Mouse (Mus musculus): ENCODE results near the gene Cd47.
A peak's percentile ranks its signal among the peaks of the same experiment; 100 is the strongest.

Cd47 gene

GRCm38 (mm10) chr16:49832339-49832738 is 32.0 kb downstream of the Cd47 start:
- no peak for DNase-seq (ENCODE audit: low spot score in 2 of 2)

DNA sequence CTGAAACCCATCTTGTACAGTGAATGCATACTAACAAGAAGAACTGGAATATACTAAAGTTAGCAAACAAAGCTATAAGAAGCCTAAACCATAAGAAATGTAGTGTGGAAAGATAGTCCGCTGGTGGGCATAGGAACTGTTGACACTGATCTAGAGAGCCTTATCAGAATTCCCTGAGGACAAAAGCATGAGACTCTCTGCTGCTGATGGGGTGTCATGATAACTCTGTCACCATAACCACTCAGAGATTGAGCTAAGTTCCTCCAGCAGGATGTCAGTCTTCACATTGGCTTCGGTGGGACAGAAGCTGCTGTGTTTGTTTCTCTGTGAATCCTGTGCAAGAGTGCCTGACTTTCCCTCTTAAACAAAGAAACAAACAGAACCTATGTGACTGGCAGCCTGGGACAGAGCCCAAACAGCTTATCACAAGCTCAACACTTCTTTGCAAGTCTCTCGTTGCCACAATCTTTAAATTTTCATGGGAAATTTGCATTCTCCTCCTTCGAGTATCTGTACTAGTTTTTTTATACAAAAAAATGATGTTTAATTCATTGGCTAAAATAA is 33.9 kb downstream of the Cd47 start:
- no peak for DNase-seq (ENCODE audit: low spot score in 2 of 2)

DNA sequence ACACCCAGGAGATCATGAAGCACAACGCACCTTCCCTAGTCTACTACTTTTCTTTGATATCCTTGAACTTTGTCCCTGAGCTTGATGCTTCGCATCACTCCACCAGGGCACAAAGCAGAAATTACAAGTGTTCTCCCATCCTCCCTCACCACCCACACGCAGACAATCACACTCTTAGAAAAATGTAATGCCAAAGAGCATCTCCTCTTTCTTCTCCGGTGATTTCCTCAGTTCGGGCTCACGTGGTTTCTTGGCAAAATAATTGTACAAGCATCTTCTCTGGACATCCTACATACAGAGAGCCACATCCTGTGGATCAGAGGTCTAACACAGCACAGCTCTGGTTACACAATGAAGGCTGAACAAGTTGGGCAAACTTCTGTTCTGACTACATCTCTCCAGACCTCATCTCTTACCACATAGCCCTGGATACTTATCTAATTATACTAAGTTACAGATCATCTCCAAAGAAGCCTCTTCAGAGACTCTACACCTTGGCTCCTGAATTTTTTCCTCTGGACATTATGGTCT is 36.4 kb downstream of the Cd47 start:
- no peak for DNase-seq (ENCODE audit: low spot score in 2 of 2)

GRCm38 (mm10) chr16:49838923-49839322 is 38.6 kb downstream of the Cd47 start:
- DNase-seq (ENCODE audit: low spot score in 2 of 2), result no peak

- DNase-seq (ENCODE audit: low spot score in 2 of 2), result peak; percentile 71 to 80
Measured at GRCm38 (mm10) chr16:49839681-49840535, 39.6 kb downstream of the Cd47 start.

DNA sequence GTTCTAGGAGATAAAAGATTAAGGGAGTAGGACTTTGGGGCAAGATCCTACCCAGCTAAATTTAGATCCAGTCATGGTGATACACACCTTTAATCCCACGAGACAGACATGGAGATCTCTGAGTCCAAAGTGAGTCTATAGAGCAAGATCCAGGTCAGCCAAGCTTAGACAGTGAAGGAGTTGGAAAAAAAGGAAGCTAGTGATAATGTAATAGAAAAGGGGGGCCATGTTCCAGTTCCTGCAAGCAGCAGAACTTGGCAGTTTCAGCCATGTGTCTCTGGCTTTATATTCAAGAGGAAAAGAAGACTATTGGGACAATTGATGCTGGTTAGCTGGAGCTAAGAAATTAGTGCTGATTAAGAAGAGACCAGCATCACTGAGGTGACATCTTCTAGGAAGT is 43.4 kb downstream of the Cd47 start:
- DNase-seq (ENCODE audit: low spot score in 2 of 2), result no peak

GRCm38 (mm10) chr16:49847224-49848003 is 47.1 kb downstream of the Cd47 start:
- no peak for DNase-seq (ENCODE audit: low spot score in 2 of 2)

DNA sequence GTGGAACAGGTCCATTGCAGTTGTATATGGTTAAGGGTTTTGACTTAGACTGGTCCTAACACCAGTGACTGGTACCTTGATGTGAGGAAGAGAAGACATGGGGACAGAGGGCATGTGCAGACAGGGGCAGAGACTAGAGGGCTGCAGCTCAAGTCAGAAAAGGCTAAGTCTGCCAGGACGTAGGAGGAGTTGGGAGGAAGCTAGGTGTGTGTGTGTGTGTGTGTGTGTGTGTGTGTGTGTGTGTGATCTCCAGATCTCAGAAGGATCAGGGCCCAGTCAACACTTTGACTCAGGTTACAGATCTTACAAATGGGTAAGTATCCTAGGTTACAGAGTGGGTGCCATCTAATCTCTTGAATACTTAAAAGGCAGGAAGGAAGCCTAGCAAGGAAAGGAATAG is 48.3 kb downstream of the Cd47 start:
- DNase-seq (ENCODE audit: low spot score in 2 of 2), result no peak

- no peak for DNase-seq (ENCODE audit: low spot score in 2 of 2)
Measured at GRCm38 (mm10) chr16:49852940-49853339, 52.6 kb downstream of the Cd47 start.

DNA sequence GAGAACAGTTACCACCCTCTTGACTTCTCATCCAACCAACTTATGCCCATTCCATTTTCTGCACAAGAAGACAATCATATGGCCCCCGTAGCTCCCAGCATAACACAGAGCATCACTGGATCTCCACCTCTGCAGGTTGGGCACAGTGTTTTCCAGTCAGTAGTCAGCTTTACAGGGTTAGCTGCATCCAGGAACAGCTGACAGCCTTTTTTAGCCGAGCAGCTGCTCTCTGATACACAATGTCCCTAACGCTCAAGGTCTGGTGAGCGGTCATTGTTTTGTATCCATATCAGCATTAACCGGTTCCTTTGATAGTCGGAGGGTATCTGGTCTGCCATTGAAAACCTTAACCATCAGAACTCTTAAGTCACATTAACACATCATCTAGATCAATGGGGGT is 53.3 kb downstream of the Cd47 start:
- DNase-seq (ENCODE audit: low spot score in 2 of 2), result no peak

DNA sequence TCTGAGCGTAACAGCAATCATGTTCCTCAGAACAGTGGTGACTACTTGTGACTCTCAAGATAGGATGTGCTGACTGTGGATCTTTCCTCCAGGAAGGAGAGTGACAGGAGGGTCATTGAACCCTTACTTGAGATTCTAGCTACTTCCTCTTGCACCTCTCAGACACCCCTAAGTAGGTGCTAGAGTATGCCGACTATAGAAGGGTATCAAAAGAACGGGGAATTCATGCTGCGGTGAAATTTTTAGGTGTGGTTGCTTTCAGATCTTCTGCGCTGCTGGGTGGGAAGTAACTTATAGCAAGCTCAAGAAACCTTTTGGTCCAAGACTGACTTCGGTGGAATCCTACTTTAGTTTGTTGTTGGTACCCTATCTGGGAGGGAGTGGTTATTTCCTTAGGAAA is 53.9 kb downstream of the Cd47 start:
- no peak for DNase-seq (ENCODE audit: low spot score in 2 of 2)

DNA sequence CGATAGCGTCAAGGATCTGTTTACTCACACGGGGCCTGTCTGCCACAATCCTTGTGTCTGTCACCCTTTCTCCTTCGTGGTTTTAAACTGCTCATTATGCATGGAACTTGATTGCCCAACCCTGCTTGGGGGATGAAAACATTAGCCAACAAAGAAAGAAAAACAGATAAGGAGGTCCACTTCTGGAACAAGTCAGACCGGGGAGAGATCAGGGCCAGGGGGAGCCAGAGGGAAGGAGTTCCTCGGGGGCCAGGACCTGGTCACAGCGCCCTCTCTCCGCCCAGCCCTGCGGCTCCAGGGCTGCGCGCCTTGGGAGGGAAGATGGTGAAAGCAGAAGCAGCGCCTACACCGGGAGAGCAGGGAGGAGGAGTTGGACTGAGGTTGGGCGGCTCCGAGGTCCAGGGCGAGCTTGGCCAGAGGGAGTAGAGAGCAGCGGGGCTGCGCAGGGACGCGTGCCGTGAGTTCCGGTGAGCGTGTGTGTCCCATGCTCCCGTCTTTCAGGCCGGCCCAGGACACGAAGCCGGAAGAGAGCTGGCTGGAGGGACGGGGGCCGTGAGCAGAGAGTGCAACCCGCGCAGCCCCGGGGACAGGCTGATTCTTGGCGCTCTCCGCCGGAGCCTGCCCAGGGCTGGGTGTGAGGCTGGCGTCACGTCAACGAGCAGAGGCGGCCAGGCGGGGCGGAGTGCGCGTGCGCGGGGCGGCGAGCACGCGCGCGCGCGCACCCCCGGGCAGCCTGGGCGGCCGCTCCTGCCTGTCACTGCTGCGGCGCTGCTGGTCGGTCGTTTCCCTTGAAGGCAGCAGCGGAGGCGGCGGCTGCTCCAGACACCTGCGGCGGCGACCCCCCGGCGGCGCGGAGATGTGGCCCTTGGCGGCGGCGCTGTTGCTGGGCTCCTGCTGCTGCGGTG is 54.9 kb downstream of the Cd47 start:
- DNase-seq (ENCODE audit: low spot score in 2 of 2), result peak; percentile 88 to 91

DNA sequence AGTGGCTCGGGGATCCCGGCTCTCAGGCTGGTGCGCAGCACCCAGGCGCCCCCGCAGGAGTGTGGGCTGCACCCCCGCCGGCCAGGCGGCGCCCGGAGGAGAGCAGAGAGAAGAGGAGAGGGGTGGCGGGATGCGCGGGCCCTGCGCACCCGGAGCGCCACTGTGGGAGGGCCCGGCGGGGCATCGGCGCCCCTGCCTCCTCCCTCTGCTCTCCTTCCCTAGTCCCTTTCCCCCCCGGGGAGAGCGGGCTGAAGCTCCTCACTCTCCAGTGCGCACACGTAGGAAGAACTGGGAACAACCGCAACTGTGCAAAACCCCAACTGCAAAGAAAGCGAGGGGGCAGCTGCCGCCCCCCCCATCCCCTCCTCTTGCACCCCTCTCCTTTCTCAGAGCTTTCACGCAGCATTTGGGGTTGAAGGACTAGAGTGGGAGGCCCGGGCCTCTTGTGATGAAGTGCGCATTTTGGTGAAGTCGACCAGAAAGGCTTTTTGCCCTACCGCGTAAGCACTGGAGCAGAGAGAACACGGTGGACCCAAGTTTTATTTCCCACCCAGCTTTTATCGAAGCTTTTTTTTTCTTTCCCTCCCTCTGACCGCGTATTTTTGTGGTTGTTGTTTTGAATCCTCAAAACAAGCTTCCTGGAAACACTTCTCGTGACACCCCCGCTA is 55.6 kb downstream of the Cd47 start:
- peak in 1 of 2 experiments; percentile 40 for DNase-seq (ENCODE audit: low spot score in 2 of 2)

DNA sequence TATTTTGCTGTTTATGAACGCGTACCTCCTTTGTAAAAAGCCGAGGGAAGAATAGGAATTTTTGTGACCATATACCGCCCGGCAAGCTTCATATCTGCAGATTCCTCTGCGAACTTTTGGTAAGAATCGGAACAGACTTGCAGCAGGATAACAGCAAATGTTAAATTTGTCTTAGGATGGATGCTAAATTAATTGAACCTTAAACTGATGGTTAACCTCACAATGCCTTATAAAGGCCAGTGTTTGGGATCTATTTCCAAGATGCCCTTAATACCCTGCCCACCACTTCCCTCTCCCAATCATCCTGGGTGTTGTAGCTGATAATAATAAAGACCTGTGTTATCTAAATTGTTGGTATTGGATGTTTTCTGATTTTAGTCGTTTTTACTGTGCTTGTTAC is 56.3 kb downstream of the Cd47 start:
- no peak for DNase-seq (ENCODE audit: low spot score in 2 of 2)

DNA sequence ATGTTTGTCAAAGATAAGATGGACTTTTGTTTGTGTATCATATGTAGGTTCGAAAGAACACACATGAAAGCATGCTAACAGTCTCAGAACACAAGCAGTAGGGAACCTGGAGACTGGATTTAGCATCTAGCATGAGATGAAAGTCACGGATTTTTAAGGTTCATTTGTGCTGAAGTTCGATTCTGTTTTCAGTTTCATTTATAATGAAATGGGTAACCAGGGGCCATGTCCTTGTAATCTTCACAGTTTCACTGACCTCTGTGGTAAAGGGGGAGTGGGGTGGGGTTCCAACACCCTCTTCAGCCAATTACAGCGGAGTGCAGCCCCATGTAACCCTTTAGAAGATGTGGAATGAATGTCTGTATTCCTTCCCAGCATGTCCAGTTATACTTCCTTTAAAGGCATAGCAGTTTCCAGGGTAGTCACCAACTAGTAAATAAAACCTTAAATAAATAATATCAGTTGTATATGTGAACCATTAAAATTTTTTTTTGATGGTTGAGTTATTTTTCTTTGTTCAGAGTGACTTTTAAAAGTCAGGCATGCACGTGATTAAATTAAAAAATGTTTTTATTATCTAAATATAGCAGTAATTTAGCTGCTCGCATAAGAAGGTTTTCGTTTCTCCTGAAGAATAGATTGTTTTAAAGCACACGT is 57.3 kb downstream of the Cd47 start:
- DNase-seq (ENCODE audit: low spot score in 2 of 2), result no peak

GRCm38 (mm10) chr16:49858161-49858906 is 58.0 kb downstream of the Cd47 start:
- no peak for DNase-seq (ENCODE audit: low spot score in 2 of 2)

GRCm38 (mm10) chr16:49858907-49859853 is 58.8 kb downstream of the Cd47 start:
- DNase-seq (ENCODE audit: low spot score in 2 of 2), result no peak

DNA sequence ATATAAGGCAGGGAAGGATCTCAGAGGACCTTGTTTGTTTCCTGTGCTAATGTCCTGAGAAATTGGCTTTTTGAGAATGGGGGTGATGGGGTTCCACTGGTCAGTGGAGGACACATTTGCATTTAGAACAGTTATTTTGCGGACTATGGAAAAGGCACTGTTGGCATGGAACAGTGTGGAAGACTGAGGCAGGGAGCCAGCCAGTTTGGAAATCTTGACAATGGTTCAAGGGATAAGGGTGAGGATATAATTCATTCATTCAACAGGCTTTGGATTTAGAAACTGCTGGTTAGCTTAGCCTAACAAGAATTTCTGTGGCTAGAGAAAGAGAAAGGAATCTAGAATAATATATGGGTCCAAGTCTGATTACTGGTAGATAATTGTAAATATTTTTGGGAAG is 61.7 kb downstream of the Cd47 start:
- no peak for DNase-seq (ENCODE audit: low spot score in 2 of 2)

Measured in spleen, postnatal 14 days (tissue).